Mouse (Mus musculus) gastrocnemius, postnatal 14 days (tissue): ENCODE measurements around the gene Casq1. TPM values are rescaled to one million over a fixed set of nuclear protein-coding genes. Genes with fewer than 3 reads are reported as not detected.
"Not testable (repeated sequence)": the region's sequence is repeated elsewhere in the genome, so short reads cannot be mapped to it uniquely, and the experiment has no call there.

Source experiments
- DNase-seq: peaks from one replicate; pipeline ENCODE4 v3.0.0; 2021; ENCODE audit warnings: mixed read lengths
- intact Hi-C: fragments of 180-260 bp; cut with DNase I; formaldehyde crosslinking; loops from one replicate; pipeline ENCODE4 v1.15.1; 2025; ENCODE audit warnings: low total_unique reads
- long read RNA-seq, 2 experiments: library from polyadenylated mRNA; stranded (forward); transcript quantifications; one replicate each; pipeline ENCODE4 v2.0.0; 2021
- total RNA-seq, 2 experiments: library from RNA; stranded (reverse); gene quantifications; 2 replicates each; pipeline ENCODE4 v1.2.3; 2021

The Casq1 gene
- 1,000 to 10,000 TPM; 6,638 to 7,021 TPM for total RNA-seq
- long read RNA-seq, experiment 1, transcript Casq1-202 (5 exons, 990 nt), result minor isoform, 10 of 10,701 reads
- long read RNA-seq, experiment 1, transcript Casq1-201 (11 exons, 1,847 nt), result major isoform, 10,107 of 10,701 reads
- long read RNA-seq, experiment 1, partial matches to known transcripts, result 225 of 10,701 reads
- long read RNA-seq, experiment 1, other reads (novel, unspliced or antisense), result 359 of 10,701 reads
- long read RNA-seq, experiment 2, transcript Casq1-201 (11 exons, 1,847 nt), result major isoform, 11,311 of 11,984 reads
- long read RNA-seq, experiment 2, transcript Casq1-202 (5 exons, 990 nt), result minor isoform, 6 of 11,984 reads
- long read RNA-seq, experiment 2, partial matches to known transcripts, result 183 of 11,984 reads
- long read RNA-seq, experiment 2, other reads (novel, unspliced or antisense), result 484 of 11,984 reads

GRCm38 (mm10) chr1:172219451-172220406, at the start of gene Casq1:
Gene Casq1 (minus strand): TSS chr1:172219868.
- DNase-seq, result peak; percentile 69

GRCm38 (mm10) chr1:172261477-172262078, 41.9 kb upstream of the Casq1 start, which contains the start of gene Igsf8:
Gene Igsf8 (plus strand): TSS chr1:172261641.
- DNase-seq, result no peak
- intact Hi-C loops, result no loop called here

More at GRCm38 (mm10) chr1:172219451-172220406, at the start of gene Casq1:
- intact Hi-C loops, result no loop called here

- intact Hi-C loops, result no loop called here
- DNase-seq, result no peak
Observed at GRCm38 (mm10) chr1:172258314-172258713, 38.6 kb upstream of the Casq1 start, which contains the start of gene Atp1a4. Gene Atp1a4 (minus strand): TSS chr1:172258414.

- peak; percentile 31 for DNase-seq
- intact Hi-C loops, result loop anchor here (5.0 to 10.0 kb wide), 2 partner anchors 35 to 83 kb away; no protein-coding TSS in a partner anchor
Observed at GRCm38 (mm10) chr1:172247679-172248078, 28.0 kb upstream of the Casq1 start.

- intact Hi-C loops, result loop anchor here (5.0 to 10.0 kb wide), 2 partner anchors 35 to 82 kb away; no protein-coding TSS in a partner anchor
- no peak for DNase-seq
Observed at GRCm38 (mm10) chr1:172247216-172247615, 27.5 kb upstream of the Casq1 start.

- DNase-seq, result not testable (repeated sequence)
- intact Hi-C loops, result loop anchor here (5.0 to 10.0 kb wide), 2 partner anchors 32 to 80 kb away; no protein-coding TSS in a partner anchor
Observed at GRCm38 (mm10) chr1:172244645-172245044, 25.0 kb upstream of the Casq1 start.

GRCm38 (mm10) chr1:172243547-172244205, 24.0 kb upstream of the Casq1 start:
- peak; percentile 72 for DNase-seq
- intact Hi-C loops, result loop anchor here (10.0 kb wide), 1 partner anchor 79 kb away; no protein-coding TSS in a partner anchor

GRCm38 (mm10) chr1:172242401-172242800, 22.7 kb upstream of the Casq1 start:
- DNase-seq, result peak; percentile 57
- intact Hi-C loops, result loop anchor here (10.0 kb wide), 1 partner anchor 78 kb away; no protein-coding TSS in a partner anchor

DNA sequence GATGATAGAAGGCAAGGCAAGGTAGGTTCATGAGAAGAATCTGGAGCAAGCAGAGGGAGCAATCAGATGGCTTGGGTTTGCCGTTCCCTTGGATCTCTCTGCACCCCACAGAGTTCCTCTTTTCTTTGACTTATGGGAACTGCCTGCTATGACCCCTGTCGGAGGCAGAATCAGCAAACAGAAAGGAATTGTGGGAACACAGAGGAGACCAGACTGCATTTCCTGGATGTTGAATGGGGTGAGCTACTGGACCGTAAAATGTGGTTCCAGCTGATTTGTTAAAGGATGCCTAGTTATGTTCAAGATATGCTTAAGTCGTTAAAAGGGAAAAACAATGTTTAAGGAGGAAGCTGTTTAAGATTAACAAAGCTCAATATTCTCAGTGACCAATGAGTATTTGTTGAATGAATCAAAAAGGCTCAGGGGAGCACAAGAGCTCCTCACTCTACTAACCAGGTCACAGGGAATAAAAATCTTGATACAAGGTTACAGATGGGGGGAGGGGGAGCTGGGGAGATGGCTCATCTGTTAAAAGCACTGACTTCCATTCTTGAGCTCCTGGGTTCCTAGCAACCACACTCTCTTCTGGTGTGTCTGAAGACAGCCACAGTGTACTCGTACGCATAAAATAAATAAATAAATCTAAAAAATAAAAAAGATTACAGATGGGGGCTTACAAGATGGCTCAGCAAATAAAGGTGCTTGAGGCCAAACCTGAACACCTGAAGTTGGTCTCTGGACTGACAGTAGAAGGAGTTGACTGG, 21.5 kb upstream of the Casq1 start:
- intact Hi-C loops, result loop anchor here (10.0 kb wide), 1 partner anchor 76 kb away; no protein-coding TSS in a partner anchor
- no peak for DNase-seq

DNA sequence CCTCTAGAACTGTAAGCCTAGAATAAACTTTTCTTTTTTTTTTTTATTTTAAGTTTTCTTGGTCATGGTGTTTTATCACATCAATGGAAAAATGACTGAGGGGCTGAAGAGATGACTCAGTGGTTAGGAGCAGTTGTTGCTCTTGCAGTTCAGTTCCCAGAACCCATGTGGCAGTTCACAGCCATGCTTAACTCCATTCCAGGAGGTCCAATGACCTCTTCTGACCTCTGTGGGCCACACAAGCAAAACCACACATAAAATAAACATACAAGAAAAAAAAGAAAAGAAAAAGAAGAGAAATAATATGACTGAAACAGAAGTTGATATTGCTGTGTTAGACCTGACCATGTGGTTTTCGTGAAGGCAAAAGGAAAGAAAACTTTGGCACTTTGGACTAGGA, 9.5 kb upstream of the Casq1 start:
- intact Hi-C loops, result no loop called here

GRCm38 (mm10) chr1:172228209-172228608, 8.5 kb upstream of the Casq1 start:
- DNase-seq, result no peak
- intact Hi-C loops, result no loop called here

More for the DNA sequence above, 9.5 kb upstream of the Casq1 start:
- no peak for DNase-seq

- intact Hi-C loops, result no loop called here
- DNase-seq, result peak; percentile 61
Observed at GRCm38 (mm10) chr1:172221297-172222063, 1.8 kb upstream of the Casq1 start.

DNA sequence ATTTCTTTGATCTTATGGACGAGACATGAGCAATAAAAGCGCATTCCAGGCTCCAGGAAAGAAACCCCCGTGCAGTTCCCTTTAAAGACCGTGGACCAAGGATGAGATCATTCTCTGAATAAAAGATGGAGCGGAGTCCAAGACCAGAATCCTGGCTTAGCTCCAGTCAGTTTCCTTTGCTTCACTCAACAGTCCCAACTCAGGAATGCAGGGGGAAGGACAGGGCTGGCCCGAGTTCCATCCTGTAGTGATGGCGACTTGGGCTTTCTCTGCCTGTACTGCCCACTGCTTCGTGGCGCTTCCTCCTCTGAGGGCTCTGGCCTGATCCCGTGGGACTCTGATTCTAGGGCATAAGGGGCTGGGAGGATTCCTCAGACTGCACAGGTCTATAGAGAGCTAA, 746 bp upstream of the Casq1 start:
- intact Hi-C loops, result no loop called here
- peak; percentile 82 for DNase-seq

DNA sequence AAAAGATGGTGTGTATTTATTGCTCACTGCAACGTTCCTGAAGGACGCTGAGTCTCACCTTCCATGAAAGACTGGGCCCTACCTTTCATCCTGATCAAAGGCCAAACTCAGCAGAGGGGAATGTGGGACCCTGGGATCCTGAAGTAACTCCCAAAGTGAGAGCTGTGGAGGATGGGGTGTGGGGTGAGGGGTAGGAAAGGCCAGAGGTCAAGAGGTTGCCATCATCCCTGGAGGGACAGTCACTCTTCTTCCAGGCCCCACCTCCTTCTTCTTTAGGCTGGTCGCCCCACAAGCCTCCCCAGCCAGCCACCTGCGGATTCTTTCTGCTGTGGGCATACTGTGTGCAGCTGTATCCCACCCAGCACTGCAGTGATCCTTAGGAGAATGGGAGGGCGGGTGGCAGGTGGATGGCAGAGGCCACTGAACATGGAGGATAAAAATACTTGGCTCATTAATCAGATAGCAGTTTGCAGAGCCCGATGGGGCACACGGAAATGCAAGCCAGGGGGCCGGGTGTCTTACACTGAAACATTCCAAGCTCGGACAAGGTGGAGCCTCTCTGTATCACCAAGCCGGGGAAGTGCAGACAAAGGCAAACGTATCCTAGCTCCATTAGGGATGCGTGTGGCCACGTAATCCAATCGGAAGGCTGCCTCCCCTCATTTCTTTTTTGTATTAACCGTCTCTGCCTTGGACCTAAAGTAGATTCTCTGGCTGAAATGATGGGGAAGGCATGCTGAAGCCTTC, 1.3 kb downstream of the Casq1 start:
- DNase-seq, result peak; percentile 28
- intact Hi-C loops, result no loop called here

- DNase-seq, result peak; percentile 95
- intact Hi-C loops, result no loop called here
Observed at GRCm38 (mm10) chr1:172217148-172217547, 2.5 kb downstream of the Casq1 start.

- intact Hi-C loops, result loop anchor here (5.0 kb wide), 1 partner anchor 33 kb away; no protein-coding TSS in a partner anchor
- DNase-seq, result peak; percentile 71
Observed at GRCm38 (mm10) chr1:172214748-172215147, 4.9 kb downstream of the Casq1 start.
